Mouse (Mus musculus) CH12.LX (cell line): ENCODE measurements around the gene Muc4. TPM values are rescaled to one million over a fixed set of nuclear protein-coding genes. Genes with fewer than 3 reads are reported as not detected.

Experiments used
- DNase-seq: peaks from one replicate; pipeline ENCODE4 v3.0.0-alpha.2; 2013; ENCODE audit errors: extremely low read depth
- H3K27ac ChIP-seq: 2 replicates; pipeline ENCODE4 v1.5.1; 2012; ENCODE audit warnings: low read depth, mild to moderate bottlenecking, control low read depth, moderate library complexity; ENCODE audit not compliant: insufficient read depth
- H3K27me3 ChIP-seq: replicated peaks from 2 replicates; pipeline ENCODE3; 2012; ENCODE audit warnings: inconsistent platforms
- H3K36me3 ChIP-seq, 2 experiments: replicated peaks in 1 of 2; 2 replicates each; pipeline versions ENCODE3 to v1.6.1; 2012; ENCODE audit warnings: inconsistent platforms in 1 of 2, low read length in 1 of 2, mild to moderate bottlenecking in 1 of 2, mixed read lengths in 1 of 2, moderate library complexity in 1 of 2; ENCODE audit not compliant: control insufficient read depth in 1 of 2, insufficient read depth in 1 of 2
- H3K4me1 ChIP-seq, 2 experiments: 2 replicates each; pipeline ENCODE4 v1.6.1; 2012; ENCODE audit warnings: inconsistent platforms in 1 of 2, moderate library complexity in 1 of 2; ENCODE audit not compliant: insufficient read depth in 2 of 2, control insufficient read depth in 1 of 2
- H3K4me2 ChIP-seq: 2 replicates; pipeline ENCODE4 v1.6.1; 2012; ENCODE audit warnings: low read depth, mild to moderate bottlenecking, control low read depth; ENCODE audit not compliant: poor library complexity, insufficient read depth, severe bottlenecking
- H3K4me3 ChIP-seq, 3 experiments: fragments of 150-350 bp in 1 of 3; sonication (generic) in 1 of 3; replicated peaks in 1 of 3; 2 replicates each; pipeline versions ENCODE3 to v1.5.1; 2011 to 2012; ENCODE audit warnings: low read depth in 2 of 3, low read length in 2 of 3, mild to moderate bottlenecking in 2 of 3, moderate library complexity in 2 of 3, control low read depth in 1 of 3, improper control_type of control experiment in 1 of 3, inconsistent platforms in 1 of 3, mixed read lengths in 1 of 3; ENCODE audit not compliant: poor library complexity in 1 of 3
- H3K79me2 ChIP-seq: replicated peaks from 2 replicates; pipeline ENCODE4 v1.6.1; 2012; ENCODE audit warnings: mild to moderate bottlenecking, moderate library complexity; ENCODE audit not compliant: control insufficient read depth, poor library complexity, insufficient read depth, severe bottlenecking; ENCODE audit errors: extremely low read depth
- H3K9ac ChIP-seq: 2 replicates; pipeline ENCODE4 v1.6.1; 2012; ENCODE audit warnings: low read depth, mild to moderate bottlenecking, control low read depth, moderate library complexity; ENCODE audit not compliant: insufficient read depth
- H3K9me3 ChIP-seq: replicated peaks from 2 replicates; pipeline ENCODE3; 2012; ENCODE audit warnings: low read length, inconsistent platforms, mixed read lengths
- BHLHE40 ChIP-seq: IDR thresholded peaks from 2 replicates; pipeline ENCODE4 v1.6.1; 2011; ENCODE audit warnings: mild to moderate bottlenecking, low read depth, low read length, improper control_type of control experiment
- CHD2 ChIP-seq: IDR thresholded peaks from 2 replicates; pipeline ENCODE4 v1.6.1; 2011; ENCODE audit warnings: low read length, improper control_type of control experiment
- CTCF ChIP-seq, 2 experiments: IDR thresholded peaks in 1 of 2; conservative IDR thresholded peaks in 1 of 2; 2 replicates each; pipeline ENCODE4 v1.5.1; 2011 to 2012; ENCODE audit warnings: low read depth in 2 of 2, low read length in 2 of 2, improper control_type of control experiment in 1 of 2, inconsistent platforms in 1 of 2, mild to moderate bottlenecking in 1 of 2, moderate library complexity in 1 of 2
- E2F4 ChIP-seq: IDR thresholded peaks from 2 replicates; pipeline ENCODE4 v1.6.1; 2011; ENCODE audit warnings: low read depth, low read length, improper control_type of control experiment; ENCODE audit not compliant: insufficient replicate concordance
- ELF1 ChIP-seq: IDR thresholded peaks from 2 replicates; pipeline ENCODE4 v1.6.1; 2014; ENCODE audit warnings: low read depth, mild to moderate bottlenecking, inconsistent platforms, low read length, improper control_type of control experiment
- EP300 ChIP-seq: IDR thresholded peaks from 2 replicates; pipeline ENCODE4 v1.6.1; 2011; ENCODE audit warnings: low read length, improper control_type of control experiment
- HCFC1 ChIP-seq: IDR thresholded peaks from 2 replicates; pipeline ENCODE4 v1.6.1; 2012; ENCODE audit warnings: low read depth, mild to moderate bottlenecking, inconsistent platforms, low read length, improper control_type of control experiment
- JUN ChIP-seq: IDR thresholded peaks from 2 replicates; pipeline ENCODE4 v1.6.1; 2011; ENCODE audit warnings: low read depth, mild to moderate bottlenecking, low read length, improper control_type of control experiment, moderate library complexity; ENCODE audit not compliant: insufficient read depth
- JUND ChIP-seq: conservative IDR thresholded peaks from 2 replicates; pipeline ENCODE4 v1.6.1; 2011; ENCODE audit warnings: low read depth, low read length, improper control_type of control experiment
- KAT2A ChIP-seq: IDR thresholded peaks from 2 replicates; pipeline ENCODE4 v1.6.1; 2012; ENCODE audit warnings: low read length, improper control_type of control experiment, inconsistent platforms; ENCODE audit not compliant: insufficient replicate concordance
- MAFK ChIP-seq: IDR thresholded peaks from 2 replicates; pipeline ENCODE4 v1.6.1; 2011; ENCODE audit warnings: low read length, improper control_type of control experiment; ENCODE audit not compliant: insufficient replicate concordance
- MEF2A ChIP-seq: IDR thresholded peaks from 2 replicates; pipeline ENCODE4 v1.6.1; 2014; ENCODE audit warnings: low read depth, mild to moderate bottlenecking, inconsistent platforms, low read length, improper control_type of control experiment, borderline replicate concordance
- MXI1 ChIP-seq: IDR thresholded peaks from 2 replicates; pipeline ENCODE4 v1.6.1; 2011; ENCODE audit warnings: mild to moderate bottlenecking, low read depth, low read length, improper control_type of control experiment
- MYC ChIP-seq: IDR thresholded peaks from 2 replicates; pipeline ENCODE4 v1.6.1; 2011; ENCODE audit warnings: low read depth, mild to moderate bottlenecking, improper control_type of control experiment, low read length
- NELFE ChIP-seq: IDR thresholded peaks from 2 replicates; pipeline ENCODE4 v1.6.1; 2011; ENCODE audit warnings: low read depth, low read length, improper control_type of control experiment
- NRF1 ChIP-seq: IDR thresholded peaks from 2 replicates; pipeline ENCODE4 v1.6.1; 2014; ENCODE audit warnings: low read depth, mild to moderate bottlenecking, inconsistent platforms, low read length, improper control_type of control experiment, moderate library complexity
- PAX5 ChIP-seq: IDR thresholded peaks from 2 replicates; pipeline ENCODE4 v1.6.1; 2012; ENCODE audit warnings: low read length, inconsistent platforms, mixed read lengths
- POLR2A ChIP-seq: IDR thresholded peaks from 2 replicates; pipeline ENCODE4 v1.6.1; 2011; ENCODE audit warnings: low read depth, mild to moderate bottlenecking, improper control_type of control experiment, low read length
- POLR2AphosphoS2 ChIP-seq: IDR thresholded peaks from 2 replicates; pipeline ENCODE4 v1.6.1; 2011; ENCODE audit warnings: low read depth, low read length, improper control_type of control experiment
- RAD21 ChIP-seq: IDR thresholded peaks from 2 replicates; pipeline ENCODE4 v1.6.1; 2011; ENCODE audit warnings: low read depth, mild to moderate bottlenecking, low read length, improper control_type of control experiment, moderate library complexity
- SIN3A ChIP-seq: IDR thresholded peaks from 2 replicates; pipeline ENCODE4 v1.6.1; 2012; ENCODE audit warnings: low read length, improper control_type of control experiment, inconsistent platforms
- SMC3 ChIP-seq: IDR thresholded peaks from 2 replicates; pipeline ENCODE4 v1.6.1; 2011; ENCODE audit warnings: low read depth, low read length, improper control_type of control experiment
- TBP ChIP-seq: conservative IDR thresholded peaks from 2 replicates; pipeline ENCODE4 v1.6.1; 2011; ENCODE audit warnings: low read depth, low read length, improper control_type of control experiment
- USF1 ChIP-seq: IDR thresholded peaks from 2 replicates; pipeline ENCODE4 v1.6.1; 2014; ENCODE audit warnings: low read depth, mild to moderate bottlenecking, inconsistent platforms, low read length, improper control_type of control experiment
- USF2 ChIP-seq: conservative IDR thresholded peaks from 2 replicates; pipeline ENCODE4 v1.6.1; 2011; ENCODE audit warnings: low read depth, low read length, improper control_type of control experiment
- ZC3H11A ChIP-seq: IDR thresholded peaks from 2 replicates; pipeline ENCODE4 v1.6.1; 2012; ENCODE audit warnings: low read depth, mild to moderate bottlenecking, inconsistent platforms, low read length, improper control_type of control experiment
- ZMIZ1 ChIP-seq: IDR thresholded peaks from 2 replicates; pipeline ENCODE4 v1.6.1; 2012; ENCODE audit warnings: low read depth, mild to moderate bottlenecking, inconsistent platforms, low read length, improper control_type of control experiment
- ZNF384 ChIP-seq: IDR thresholded peaks from 2 replicates; pipeline ENCODE4 v1.6.1; 2012; ENCODE audit warnings: low read depth, low read length, improper control_type of control experiment, inconsistent platforms
- dilution Hi-C: fragments of 300-500 bp; cut with MboI; formaldehyde crosslinking; loops from 2 replicates; pipeline ENCODE4 v1.14.3; 2020; ENCODE audit warnings: low sequenced_read_pairs; ENCODE audit not compliant: extremely low pct_unique_long_range_greater_than_20kb, extremely low pct_ligation_motif_present
- in situ Hi-C: fragments of 300-500 bp; cut with MboI; formaldehyde crosslinking; loops from 3 replicates; pipeline ENCODE4 v1.14.3; 2019; ENCODE audit warnings: low sequenced_read_pairs, low pct_ligation_motif_present, low pct_unique_long_range_greater_than_20kb, mixed read lengths
- polyA plus RNA-seq: library from polyadenylated mRNA; unstranded; fragments of >175 nt; gene quantifications from 2 replicates; pipeline ENCODE4 v1.2.1, GENCODE M21; 2012; ENCODE audit warnings: low read depth; ENCODE audit not compliant: insufficient read length
- total RNA-seq, 2 experiments: library from RNA; depleted of rRNA; stranded (reverse); fragments of 300-350 nt in 1 of 2; fragments of >200 nt in 1 of 2; gene quantifications; 2 replicates each; pipeline ENCODE4 v1.2.3; 2012 to 2014

The Muc4 gene
- total and polyA plus RNA-seq, 3 experiments, result 0.09 to 0.51 (median 0.34) TPM

DNA sequence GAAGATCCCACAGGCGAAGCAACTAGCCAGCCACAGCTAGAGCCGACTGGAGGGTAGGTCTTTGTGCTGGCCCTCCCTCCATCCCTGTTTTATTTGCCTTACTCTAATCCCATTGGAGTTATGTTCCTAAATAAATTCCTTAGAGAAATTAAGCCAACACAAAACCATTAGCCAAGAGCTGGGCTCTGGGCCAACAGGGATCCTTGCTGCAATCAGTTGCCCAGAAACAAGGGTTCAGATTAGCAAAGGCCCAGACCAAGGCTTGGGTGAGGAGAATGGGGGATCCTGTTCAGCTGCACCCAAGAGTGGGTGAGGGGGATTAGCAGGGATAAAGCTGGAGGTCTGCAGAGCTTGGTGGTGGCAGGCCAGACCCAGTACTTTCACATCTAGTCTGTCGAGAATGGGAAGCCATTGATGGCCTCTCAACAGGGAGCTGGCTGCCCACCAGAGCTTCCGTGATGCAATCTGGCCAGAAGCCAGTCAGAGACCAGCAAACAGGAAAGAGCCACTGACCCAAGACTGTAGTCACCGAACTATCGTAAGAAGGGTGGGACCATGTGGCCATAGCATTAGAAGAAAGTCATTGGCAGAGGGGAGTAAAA lies 67.7 kb downstream of the Muc4 start:
- TF ChIP-seq MAFK (no peak), RAD21 (no peak), MYC (no peak), SMC3 (no peak), HCFC1 (no peak), USF1 (no peak), POLR2A (no peak), JUN (no peak), BHLHE40 (no peak), ZNF384 (no peak), E2F4 (no peak), NELFE (no peak), PAX5 (no peak), NRF1 (no peak), JUND (no peak), EP300 (no peak), MXI1 (no peak), CTCF (conservative IDR thresholded peaks at IDR 0.05 in 1 of 2, IDR thresholded peaks at IDR 0.05 in 1 of 2; ENCODE audit: low read depth in 2 of 2, low read length in 2 of 2) (no peak), ZMIZ1 (no peak), CHD2 (no peak)
- TF ChIP-seq, all 38 proteins: peak for 0
- Histone ChIP-seq H3K27me3 (no peaks in the 10 kb centered on the region), H3K9ac (no peak overlapping the region), H3K27ac (no peak overlapping the region), H3K79me2 (no peaks in the 10 kb centered on the region), H3K4me2 (no peak overlapping the region), H3K9me3 (no peaks in the 10 kb centered on the region), H3K4me3 (no peak overlapping the region), H3K36me3 (no peaks in the 10 kb centered on the region), H3K4me1 (peaks cover 4 to 19% of the 10 kb centered on the region in 2 experiments)
- dilution Hi-C loops, result no loop called here
- in situ Hi-C loops, result no loop called here
- no peak for DNase-seq

DNA sequence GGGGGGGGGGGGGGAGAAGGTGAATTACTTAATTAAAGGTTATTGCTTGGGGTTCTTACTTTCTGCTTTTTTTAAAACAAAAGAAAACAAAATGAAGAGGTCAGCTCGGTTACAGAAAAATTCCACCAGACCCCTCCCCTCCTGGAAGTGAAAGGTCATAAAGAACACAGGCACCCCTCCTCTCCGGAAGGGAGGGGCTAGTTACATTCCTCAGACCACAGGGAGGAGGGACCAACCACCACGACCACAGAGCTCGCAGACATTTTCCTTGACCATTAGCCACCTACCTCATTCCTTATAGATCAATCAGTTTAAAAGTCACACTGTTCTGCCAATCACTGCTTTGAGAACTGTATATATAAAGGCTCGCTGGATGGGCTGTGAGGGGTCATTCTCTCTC lies 68.2 kb downstream of the Muc4 start:
- TF ChIP-seq MXI1 (no peak), USF2 (no peak), ELF1 (no peak), MEF2A (no peak), TBP (no peak), ZC3H11A (no peak), USF1 (no peak), BHLHE40 (no peak), POLR2AphosphoS2 (no peak), MAFK (no peak), JUN (no peak), SIN3A (no peak), HCFC1 (no peak), KAT2A (no peak), RAD21 (no peak), ZMIZ1 (no peak), SMC3 (no peak), CTCF (conservative IDR thresholded peaks at IDR 0.05 in 1 of 2, IDR thresholded peaks at IDR 0.05 in 1 of 2; ENCODE audit: low read depth in 2 of 2, low read length in 2 of 2) (no peak)
- Histone ChIP-seq H3K4me1 (peaks cover 0 to 13% of the 10 kb centered on the region in 2 experiments; a peak in 3 of 4 replicates), H3K4me2 (no peak overlapping the region), H3K27ac (no peak overlapping the region), H3K9ac (no peak overlapping the region), H3K27me3 (no peaks in the 10 kb centered on the region), H3K79me2 (no peaks in the 10 kb centered on the region), H3K36me3 (no peaks in the 10 kb centered on the region), H3K9me3 (no peaks in the 10 kb centered on the region), H3K4me3 (no peak overlapping the region)
- in situ Hi-C loops (no loop called here), dilution Hi-C loops (no loop called here)
- DNase-seq, result no peak
